Mouse (Mus musculus) erythroblast, adult 5-6 weeks (primary cell): ENCODE measurements around the gene Umad1. TPM values are rescaled to one million over a fixed set of nuclear protein-coding genes. Genes with fewer than 3 reads are reported as not detected.

Experiments used
- ATAC-seq: replicated peaks from 2 replicates; pipeline ENCODE4 v1.8.0; 2016; ENCODE audit warnings: moderate number of reproducible peaks, mild to moderate bottlenecking, moderate TSS enrichment, inconsistent platforms; ENCODE audit not compliant: poor library complexity, low FRiP score, severe bottlenecking
- total RNA-seq, 2 experiments: library from RNA; stranded (forward) in 1 of 2; stranded (reverse) in 1 of 2; fragments of 150-400 nt in 1 of 2; fragments of 200-764, 138-1000 nt in 1 of 2; gene quantifications; 2 replicates each; pipeline versions ENCODE4 v1.2.3 to v1.2.4; 2015 to 2017; ENCODE audit warnings: low replicate concordance in 2 of 2

The Umad1 gene
- total RNA-seq, 2 experiments from 2014 or later, result 1.8 to 6.5 TPM

DNA sequence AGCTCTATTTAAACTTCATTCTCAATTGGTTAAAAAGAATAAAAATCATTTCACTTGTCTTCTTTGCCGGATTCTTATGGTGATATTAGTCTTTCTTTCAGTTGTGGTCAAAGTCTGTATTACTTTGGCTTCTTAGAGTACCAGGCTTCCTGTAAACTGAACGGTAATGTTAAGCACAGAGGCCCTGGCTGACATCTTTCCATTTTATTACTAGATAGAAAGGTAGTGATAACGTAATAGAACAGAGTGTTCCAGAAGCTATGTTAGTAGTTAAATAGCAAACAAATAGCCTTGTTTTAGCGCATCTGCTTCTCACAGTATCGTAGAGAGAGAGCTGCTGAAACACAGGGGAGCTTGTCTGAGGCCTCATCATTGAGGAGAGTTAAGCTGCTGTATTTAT, 146.8 kb downstream of the Umad1 start:
- no peak for ATAC-seq

DNA sequence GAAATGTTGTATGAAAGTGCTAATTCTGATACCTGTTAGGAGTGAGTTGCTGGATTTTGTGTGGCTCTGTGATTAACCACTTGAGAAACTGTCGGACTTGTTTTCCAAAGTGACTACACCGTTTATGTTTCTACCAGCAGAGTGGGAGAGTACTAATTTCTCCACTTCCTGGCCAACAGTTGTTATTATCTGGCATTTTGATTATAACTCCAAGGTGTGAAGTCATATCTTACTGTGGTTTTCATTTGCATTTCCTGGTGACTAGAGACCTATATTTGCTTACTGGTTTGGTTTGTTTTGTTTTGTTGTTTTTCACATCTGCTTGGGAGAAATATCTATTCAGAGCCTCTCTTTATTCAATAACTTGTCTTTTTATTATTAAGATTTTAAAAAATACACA, 149.2 kb downstream of the Umad1 start:
- no peak for ATAC-seq

DNA sequence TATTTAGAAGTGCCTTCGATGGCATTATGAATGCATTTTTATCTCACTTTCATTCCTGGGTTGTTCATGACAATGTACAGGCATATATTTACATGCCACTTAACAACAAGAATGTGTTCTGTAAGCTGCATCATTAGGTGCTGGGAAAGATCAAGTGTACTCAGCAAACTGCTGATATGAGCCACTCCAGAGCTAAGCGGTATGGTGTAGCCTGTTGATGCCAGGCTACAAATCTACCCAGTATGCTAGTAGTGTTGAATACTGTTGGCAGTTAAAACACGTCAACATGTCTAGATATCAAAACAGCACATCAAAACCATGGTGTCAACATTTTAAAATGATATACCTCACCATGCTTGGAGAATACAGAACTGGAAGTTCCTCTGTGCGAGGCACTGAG, 150.8 kb downstream of the Umad1 start:
- ATAC-seq, result no peak

DNA sequence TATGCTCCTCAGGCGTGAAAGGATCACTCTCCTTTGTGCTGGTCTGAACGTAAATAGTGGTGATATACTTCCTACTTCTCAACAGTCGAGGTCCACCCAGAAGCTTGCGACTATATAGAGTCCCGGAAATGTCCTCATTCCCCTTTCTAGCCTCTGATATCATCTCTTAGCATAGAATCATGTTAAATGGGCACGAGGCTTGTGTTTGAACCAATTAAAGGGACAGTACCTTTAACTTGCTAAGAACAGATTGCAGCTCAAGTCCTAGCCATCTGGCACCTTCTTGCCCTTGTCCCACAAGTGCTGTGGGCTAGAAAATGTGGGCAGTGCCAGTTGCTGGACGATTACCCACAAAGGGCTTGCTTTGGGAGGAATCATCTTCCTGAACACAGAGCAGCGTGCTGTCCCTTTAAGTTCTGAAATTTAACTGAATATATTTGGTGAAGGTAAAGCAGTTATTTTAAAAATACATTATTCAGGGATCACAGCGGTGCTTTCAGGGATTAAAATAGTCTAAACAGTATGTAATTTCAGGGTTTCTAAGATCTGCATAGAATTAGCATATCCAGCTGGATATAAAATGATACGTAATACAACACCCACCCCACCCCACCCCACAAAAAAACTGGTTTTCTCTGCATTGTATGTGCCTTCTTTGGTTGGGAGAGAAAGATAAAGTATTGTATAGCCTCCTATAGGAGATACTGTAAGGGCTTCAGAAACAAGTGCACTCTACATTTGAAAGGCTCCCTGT, 153.9 kb downstream of the Umad1 start:
- ATAC-seq, result no peak

DNA sequence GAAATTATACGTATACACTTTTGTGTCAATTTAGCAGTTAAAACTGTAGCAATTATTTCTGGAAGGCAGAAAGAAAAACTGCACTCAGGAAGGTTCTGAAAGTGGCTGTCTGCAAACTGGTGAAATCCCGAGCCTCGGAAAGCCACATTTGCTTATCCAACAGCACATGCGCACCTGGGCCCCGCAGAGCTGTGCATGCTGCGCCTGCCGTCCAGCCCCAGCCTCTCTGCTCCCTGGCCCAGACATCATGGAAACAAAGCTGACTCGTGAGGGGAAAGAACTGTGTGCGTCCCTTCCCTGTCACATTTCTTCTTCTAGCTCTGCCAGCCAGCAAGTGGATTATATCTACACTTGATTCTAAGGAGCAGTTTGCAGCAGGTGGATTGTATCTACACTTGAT, 154.9 kb downstream of the Umad1 start:
- ATAC-seq, result no peak

DNA sequence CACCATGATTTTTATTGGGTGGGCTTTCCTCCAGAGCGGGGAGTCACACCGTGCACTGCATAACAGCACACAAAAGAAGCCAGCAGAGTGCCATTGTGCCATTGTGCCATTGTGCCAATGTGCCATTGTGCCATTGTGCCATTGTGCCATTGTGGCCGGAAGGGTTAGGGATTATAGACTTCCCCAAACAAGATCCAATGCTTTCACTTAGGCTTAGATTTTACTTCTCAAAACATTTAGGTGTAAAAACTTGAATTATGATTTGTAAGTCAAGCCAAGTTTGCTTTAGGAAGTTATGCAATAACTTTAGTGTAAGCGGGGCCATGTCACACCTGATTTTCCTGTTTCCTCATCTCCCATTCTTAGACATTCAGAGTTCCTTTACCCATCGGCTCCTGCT, 156.7 kb downstream of the Umad1 start:
- no peak for ATAC-seq

DNA sequence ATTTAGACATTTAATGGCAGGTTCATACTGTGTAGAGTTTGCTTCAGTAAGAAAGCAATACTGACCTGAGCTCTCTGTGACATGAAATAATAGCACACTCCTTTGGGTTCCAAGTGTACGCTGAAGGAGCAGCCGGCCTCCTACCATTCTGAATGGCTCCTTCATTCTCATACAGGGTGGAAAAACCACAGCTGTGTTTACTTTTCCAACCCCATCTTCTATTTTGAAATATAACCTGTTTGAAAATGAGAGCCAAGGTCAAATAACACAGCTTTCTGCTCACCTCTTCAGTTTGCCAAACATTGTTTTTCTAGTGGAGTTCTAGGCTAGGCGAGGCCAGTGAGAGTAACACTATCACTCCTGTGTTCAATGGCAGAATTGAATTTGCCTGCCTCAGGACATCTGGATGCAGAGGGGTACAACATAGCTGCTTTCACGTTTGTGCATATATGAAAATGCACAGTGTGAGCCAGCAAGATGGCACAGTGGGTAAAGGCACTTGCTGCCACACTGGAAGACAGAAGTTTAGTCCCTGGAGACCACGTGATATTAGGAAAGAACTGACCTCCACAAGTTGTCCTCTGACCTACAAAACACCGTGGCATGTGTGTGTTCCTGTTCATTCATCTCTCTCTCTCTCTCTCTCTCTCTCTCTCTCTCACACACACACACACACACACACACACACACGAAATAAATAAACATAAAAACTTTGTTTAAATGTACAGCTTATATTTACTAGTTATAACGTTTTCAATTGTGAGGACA, 157.9 kb downstream of the Umad1 start:
- ATAC-seq, result no peak

DNA sequence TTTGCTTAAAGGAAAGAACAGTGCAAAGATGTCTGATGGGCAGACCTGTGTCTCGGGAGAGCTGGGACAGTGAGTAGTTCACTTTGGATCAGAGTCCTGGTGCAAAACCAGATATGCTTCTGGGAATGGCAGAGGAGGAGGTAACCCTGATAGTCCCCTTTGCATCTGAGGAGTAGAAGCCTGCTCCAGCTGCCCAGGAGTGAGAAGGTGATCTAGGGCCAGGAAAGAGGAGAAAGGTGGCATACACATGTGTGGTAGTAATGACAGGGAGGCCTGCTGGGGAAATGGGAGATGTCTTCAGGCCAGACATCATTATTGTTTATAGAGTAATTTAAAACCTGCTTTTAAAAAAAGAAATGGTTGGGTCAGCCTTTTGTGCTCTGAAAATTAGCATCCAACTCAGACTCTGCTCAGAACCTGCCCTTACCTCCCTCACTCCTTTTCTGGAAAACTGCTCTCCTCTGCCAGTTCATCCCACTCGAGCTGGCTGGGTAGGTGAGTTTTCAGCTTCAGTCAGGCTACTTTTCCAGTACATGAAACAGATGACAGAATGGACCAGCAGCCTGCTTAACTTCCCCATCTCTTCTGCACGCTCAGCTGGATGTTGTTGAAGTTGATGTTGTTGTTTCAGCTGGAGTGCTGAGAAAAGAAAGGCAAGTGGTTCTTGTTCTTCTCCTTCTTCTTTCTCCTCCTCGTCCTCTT, 160.5 kb downstream of the Umad1 start:
- ATAC-seq, result no peak

DNA sequence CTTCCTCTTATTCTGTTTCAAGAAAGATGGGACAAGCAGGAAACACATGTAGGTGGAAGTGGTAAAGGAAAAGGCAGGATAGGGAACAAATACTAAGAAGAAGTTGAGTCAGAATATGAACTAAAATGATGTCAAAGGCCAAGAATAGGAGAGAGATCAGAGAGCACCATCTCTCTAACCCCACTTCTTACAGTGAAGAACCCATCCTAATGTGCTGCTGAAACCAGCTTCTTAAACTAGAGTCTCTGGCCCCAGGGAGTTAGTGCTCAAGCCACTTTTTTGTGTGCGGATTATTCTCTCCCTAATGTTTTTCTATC, 161.1 kb downstream of the Umad1 start:
- ATAC-seq, result no peak

DNA sequence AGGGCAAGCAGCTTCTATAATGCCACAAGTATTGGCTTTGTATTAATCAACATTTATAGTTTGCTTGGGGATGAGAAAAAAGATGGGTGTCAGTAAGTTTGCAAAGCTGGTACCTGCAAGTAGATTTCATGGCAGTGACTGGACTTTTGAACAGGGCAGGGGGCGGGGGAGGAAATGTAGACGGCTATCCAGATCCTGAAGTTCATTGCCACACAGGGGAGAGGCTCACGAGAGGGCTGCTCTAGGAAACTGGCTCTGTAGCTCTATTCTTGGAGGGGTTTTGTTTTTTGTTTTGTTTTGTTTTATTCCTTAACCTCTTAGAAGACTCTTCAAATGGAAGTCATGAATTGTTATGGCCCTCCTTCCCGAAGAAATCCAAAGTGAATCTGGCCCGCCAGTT, 162.3 kb downstream of the Umad1 start:
- no peak for ATAC-seq

DNA sequence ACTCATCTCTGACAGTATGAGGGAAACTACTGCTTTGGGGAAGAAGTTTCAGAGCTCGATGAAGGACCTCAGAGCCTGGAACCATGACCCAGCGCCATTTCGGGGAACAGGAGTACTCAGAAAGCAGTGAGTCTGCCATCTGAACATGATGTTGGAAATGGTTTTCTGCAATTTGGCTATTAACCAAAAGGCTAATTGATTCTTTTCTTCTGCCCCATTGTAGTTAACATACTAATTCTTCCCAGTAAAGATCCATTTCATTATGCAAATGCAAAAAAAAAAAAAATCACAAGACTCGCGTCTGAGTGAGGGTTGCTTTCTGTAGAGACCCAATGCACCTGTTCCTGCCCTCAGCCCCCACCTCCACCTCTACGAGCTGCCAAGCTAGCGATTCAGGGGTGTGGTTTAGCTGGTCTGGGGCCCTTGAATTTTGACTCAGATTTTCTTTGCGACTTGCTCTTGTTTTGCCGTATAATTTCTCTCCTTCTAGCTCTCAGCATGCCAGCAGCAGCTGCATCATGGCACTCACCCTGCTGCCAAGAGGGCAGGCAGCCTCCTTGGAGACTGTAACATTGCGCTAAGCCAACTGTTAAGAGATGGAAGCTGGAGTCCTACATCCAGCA, 163.0 kb downstream of the Umad1 start:
- ATAC-seq, result no peak

DNA sequence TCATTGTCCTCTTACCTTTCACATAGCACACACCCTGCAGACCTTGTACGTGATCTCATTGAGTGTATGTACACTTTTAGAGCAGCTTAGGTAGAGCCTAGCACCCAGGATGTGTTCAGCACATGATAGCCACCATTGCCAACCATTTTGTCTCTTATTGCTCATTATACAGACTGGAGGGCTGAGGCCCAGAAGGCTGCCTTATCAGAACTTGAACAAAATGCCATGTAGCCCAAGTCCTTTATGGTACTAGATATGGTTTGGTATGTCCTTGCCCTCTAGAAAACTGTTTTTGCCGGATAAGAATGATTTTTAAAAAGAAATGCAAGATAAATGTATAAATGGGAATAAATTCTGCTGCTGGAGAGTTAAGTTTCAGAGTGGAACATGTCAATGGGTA, 164.1 kb downstream of the Umad1 start:
- ATAC-seq, result no peak

DNA sequence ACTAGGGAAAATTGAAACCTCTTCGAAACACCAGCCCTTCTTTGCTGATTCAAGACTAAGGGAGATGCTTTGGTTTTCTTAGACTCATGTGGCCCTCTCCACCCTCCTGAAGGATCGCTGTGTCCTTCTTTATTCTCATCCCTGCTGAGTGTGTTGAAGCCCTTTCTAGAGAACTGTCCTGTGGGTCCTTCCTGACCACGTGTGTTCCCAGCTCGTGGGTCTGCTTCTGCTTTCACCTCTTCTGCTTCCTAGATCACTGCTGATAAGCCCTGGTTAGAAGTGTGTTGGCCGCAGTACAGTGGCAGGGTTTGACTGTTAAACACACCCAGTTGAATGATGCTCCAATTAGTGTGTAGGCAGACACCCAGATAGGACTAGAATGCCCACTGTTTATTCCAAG, 168.6 kb downstream of the Umad1 start:
- ATAC-seq, result no peak

DNA sequence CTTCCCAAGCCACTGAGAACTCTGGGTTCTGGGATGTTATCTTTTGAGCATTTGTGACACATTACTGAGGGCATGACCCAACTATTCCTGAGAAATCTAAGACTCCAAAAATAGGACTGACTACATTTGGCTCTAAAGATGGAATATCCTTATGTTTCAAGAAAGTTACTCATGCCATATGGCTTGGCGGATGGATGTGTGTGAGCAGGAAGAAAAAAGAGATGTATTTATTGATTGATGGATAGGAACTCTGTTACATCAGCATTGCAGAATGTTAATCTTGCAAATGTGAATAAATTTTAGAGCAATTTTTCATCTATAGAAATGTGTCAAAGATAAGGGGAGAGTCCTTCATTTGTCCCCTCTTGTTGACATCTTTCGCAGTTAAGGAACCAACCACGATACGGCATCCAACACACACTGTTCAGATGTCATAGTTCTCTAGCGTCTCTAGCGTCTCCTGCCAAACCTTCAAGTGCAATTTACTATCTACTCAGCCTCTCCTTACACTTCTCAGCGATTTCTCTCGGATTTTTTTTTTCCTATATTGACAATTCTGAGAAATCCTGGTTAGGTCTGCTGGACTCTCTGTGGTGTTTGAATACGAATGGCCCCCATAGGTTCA, 171.6 kb downstream of the Umad1 start:
- no peak for ATAC-seq

DNA sequence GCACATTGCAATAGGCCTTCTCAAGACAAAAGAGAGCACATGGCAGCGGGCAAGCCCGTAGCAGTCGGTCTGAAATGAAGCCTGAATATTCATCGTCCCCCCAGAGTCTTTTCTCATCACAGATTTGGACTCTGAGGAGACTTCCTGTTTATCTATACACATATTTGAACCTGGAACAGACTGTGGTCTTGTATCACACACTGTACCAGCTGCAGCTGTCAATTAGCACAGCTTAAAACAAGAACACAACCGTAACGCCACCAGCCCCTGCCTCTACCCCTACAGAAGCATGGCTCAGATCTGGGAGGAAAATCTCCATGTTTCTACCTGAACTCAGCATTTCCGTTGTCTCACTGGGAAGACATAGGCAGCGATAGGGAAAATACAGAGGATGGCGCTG, 174.1 kb downstream of the Umad1 start:
- ATAC-seq, result no peak

DNA sequence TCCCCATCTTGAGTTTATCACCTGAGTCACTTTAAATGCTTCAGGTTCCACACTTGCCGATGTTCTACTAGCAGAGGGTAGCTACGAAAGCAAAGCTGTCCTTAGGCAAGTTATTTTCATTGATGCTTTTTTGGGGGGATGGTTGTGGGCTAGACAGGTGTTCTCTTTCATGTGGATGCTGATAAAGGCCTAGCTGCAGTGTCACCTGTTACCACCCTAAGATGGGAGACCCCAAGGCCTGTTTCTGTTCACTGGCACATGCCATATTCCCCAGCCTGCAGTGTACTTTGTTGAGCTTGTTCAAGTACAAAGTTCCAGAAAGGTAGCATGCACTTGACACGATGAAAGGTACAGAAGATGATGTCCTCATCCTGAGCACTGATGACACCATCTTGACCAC, 178.8 kb downstream of the Umad1 start:
- no peak for ATAC-seq

DNA sequence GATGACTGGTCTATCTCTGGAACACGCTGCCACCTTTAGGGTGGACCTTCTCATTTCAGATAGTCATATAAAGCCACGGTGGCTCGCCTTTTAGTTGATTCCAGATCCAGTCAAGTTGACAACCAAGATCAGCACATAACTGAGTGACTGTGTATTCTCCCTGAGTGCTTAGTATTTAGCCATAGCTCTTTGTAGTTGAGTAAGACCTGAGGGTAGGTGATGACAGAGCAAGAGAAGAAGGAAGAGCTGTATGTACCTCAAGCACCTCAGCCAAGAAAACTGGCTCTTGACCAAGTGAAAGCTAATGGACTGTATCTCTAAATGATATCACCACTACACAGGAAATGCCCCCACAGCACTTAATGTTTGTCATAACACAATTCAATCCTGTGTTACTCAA, 182.7 kb downstream of the Umad1 start:
- no peak for ATAC-seq

DNA sequence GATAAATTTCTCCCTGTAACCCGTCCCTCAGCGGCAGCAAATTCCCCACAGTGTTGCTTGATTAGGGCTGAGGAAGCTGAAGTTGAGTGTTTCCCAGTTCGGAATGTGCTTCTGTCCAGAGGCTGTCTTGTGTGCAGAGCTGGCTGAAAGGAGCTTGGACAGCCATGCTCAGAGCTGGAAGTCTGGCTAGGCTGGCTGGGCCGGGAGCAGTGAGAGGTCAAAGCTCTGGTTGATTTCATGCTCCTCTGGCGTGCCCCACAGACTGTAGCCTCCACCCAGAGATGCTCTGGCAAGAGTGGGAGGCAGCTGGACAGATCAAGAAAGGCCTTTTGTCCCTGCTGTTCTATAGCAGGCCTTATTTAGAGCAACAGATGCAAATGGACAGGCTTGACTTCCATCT, 187.7 kb downstream of the Umad1 start:
- ATAC-seq, result no peak

DNA sequence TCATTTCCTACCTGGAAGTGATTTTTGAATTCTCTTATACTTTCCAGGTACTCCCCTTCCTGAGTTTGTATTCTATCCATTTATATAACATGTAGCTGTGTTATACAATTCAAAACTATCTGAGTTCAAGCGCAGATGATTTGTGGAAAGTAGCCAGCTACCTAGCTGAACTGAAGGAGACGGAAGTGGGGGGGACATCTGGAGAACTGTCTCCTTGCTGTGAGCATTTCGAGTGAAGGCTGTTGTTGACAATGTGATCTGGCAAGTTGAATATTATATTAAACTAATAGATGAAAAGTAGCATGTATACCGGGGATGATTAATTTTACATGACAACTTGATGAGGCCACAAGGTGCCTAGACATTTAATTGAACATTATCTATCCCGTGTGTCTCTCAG, 196.5 kb downstream of the Umad1 start:
- ATAC-seq, result no peak

DNA sequence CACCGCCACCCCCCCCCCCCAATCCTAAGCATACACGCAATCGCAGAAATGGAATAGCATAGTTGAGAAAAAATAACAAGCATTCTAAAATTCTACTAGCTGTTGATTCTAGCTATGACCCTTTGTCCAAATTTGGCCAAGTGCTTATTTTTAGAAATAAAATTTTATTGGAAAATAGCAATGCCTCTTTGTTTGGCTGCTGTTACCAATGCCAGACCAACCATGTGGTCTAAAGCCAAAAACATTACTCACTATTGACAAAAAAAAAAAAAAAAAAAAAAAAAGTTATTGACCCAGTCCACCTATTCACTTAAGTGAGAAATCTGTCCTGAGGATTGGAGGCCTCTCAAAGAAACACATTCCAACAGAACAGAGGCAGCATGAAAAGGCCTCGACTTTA, 199.5 kb downstream of the Umad1 start:
- ATAC-seq, result no peak
